Mouse (Mus musculus) cerebral cortex, adult 2 months (tissue): Measurements from ENCODE around the gene Prkn.

ENCODE experiments used
- WGBS: fragments of 180-500 bp; shearing (Covaris S2); methylation state at CpG from one replicate; pipeline ENCODE4 v1.1.7; 2018; 5-methylcytosine and 5-hydroxymethylcytosine counted together

Gene Prkn

DNA sequence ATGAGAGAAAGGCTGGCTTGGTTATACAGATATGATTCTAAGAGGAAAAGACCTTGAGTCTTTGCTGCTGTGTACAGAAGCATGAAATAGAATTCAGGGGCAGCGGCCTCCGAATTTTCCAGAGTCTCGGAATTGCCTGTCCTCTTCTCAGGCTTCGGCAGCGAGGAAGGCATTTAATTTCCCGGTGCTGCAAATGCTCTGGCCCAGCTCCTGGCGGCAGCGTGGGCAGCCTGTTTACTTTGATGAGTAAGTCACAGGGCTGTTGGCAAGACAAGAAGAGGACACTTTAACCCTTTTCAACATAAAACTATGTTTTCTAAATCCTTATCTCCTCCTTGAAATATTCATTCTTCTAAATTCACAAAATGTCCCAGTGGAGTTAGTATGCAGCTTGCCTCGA, 462.9 kb downstream of the Prkn start:
- 34% methylated on average over 9 of the region's 9 CpGs for WGBS

DNA sequence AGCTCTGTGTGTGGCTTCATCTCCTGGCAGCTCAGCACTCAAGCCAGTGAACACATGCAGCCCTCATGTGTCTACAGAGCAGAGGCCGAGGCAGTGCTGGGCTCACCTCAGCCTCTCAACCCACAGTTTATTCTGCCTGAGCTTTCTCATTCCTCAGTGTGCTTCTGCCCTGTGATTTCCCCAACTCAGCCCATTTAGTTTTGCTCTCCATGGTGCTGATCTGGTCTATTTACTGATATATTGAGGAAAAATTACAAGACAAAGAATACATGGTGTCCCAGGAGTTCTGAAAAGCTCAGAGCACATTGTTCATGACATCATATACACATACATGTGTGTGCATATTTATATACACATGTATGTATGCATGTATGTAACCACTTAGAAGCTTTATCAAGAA, 469.7 kb downstream of the Prkn start:
- 64% methylated on average over 1 of the region's 1 CpGs for WGBS

DNA sequence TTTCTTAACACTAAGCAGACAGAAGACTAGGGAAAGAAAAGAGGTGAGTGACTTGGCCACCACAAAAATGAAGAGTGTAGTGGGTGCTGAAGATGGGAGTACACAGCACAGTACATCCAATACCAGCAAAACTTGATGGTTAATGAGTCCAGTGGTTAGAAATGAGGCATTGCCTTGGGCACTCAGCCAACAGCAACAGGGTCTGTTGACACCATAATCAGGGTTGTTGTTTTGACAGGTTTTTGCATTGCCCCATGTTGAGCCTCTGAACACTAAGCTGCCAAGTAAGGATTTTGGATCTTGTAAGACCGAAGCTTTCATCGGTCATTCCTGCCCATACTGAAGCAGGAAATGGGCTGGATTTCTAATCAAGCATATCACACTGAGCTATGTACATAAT, 474.0 kb downstream of the Prkn start:
- WGBS, result 72% methylated on average over 2 of the region's 2 CpGs

DNA sequence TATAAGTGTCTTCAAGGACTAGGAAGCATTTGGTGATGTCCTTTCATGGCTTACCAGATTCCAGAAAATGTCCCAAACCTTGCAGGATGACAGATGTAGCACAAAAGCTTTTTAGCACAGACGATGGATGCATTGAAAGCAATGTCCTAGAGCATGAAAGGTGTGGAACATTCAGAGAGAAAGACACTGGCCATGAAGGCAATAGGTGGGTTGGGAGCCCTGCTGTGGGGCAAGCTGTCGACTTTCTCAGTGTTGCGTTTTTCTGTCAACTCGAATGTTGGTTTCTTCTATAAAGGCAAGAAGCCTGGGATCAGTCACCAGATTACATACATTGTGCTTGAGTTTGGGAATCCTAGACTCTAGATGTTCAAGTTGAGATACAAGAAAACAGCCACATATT, 475.5 kb downstream of the Prkn start:
- WGBS, result 96% methylated on average over 4 of the region's 4 CpGs

DNA sequence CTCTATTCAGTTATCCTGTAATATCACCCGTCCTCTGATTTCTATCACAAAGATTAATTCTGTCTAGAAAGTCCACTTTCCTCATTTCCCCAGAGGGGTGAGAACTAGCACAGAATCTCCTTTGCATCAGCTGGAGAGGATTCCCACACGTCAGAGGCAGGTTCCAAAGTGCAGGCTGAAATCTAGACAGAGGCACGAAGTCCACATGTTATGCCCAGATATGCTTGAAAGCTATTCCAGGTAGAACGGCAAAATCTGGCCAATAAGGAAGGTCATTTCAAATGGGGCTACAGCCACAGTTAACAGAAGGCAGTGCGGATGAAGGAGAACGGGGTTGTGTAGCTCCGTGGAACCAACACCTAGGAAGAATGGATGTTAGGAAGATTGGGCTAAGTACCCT, 478.8 kb downstream of the Prkn start:
- 95% methylated on average over 7 of the region's 7 CpGs for WGBS

DNA sequence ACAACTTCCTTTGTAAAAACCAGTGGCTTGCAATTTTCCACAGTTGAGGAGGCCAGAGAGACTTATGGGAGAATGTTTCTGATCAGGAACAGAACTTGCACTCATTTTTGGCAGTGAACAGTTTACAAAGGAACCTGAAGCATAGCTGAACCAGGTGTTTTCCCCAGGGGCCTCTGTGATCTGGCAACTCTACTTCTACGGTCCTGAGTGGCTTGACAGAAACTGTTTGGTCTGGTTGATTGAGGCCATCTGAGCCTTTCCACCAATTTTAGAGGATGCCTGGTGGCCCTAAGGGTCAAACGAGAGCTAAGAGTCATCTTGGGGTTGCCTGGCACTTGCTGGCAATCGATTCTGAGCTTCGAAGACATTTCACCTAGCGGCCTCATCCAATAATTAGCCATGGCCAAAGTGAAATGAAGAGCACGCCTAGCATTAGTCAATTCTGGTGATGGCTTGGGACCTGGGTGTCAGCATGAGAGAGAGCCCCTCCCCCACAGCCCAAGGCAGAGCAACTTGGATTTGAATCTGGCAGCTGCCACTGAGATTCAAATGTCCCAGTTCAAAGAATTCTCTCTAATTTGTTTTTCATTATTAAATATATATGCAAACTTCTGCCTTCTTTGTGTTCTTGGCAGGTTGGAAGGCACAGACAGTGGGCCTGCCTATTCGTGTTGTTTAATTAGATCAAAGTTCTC, 479.6 kb downstream of the Prkn start:
- WGBS, result 81% methylated on average over 7 of the region's 7 CpGs

DNA sequence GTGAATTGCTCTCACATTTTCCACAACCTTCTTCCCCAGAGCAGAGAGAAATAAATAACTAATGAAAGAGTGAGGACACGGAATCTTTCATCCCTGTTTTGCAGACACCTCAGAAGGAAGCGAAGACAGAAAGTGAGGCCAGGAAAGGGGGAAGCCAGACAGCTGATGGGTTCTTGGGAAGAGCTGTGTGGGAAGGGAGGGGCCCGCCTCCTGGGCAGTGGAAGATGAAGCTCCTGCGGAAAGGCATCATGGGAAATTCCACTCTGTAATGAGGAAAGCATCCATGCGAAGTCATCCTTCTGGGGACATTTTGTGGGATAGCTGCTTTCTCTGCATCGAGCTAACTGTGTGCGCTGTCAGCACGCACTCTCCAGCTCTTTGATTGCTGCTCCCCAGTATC, 491.9 kb downstream of the Prkn start:
- 67% methylated on average over 8 of the region's 8 CpGs for WGBS

DNA sequence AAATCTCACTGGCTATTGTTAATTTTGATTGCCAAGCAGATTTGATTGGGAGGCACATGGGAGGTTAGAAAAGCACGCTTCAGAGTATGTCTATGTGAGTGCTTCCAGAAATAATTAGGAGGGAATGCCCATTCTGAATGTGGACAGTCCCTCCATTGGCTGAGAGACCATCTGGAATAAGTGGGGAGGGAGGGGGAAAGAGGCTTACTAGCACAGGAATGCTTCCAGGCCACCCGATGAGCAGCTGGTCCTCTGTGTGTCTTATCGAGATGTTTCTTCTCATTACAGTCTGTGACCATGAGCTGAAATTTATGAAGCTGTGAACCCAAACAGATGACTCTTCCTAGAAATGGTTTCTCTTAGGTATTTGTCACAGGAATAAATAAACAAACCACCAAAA, 493.6 kb downstream of the Prkn start:
- 70% methylated on average over 3 of the region's 3 CpGs for WGBS

- WGBS, result 26% methylated on average over 1 of the region's 1 CpGs
Observed at GRCm38 (mm10) chr17:11336156-11336555, 496.0 kb downstream of the Prkn start.

DNA sequence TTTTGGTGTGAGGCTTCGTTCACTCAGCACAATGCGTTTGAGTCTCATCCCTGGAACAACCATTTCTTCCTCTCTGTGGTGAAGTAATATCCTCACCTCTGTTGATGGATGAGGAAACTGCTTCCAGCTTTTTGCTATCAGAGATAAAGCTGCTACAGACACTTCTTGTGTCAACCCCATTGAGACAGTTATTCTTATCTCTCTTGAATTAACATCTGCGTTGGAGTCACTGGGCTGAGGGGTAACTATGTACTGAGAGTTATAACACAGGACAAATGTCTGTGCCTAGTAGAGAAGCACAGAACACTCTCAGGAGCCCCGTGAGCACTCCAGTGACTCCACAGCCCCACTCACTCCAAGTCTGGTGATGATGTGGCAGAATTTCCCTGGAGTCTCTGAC, 500.2 kb downstream of the Prkn start:
- 72% methylated on average over 4 of the region's 4 CpGs for WGBS

- WGBS, result 91% methylated on average over 1 of the region's 1 CpGs
Observed at GRCm38 (mm10) chr17:11346310-11346709, 506.1 kb downstream of the Prkn start.

- 32% methylated on average over 1 of the region's 1 CpGs for WGBS
Observed at GRCm38 (mm10) chr17:11352778-11353552, 512.8 kb downstream of the Prkn start.

GRCm38 (mm10) chr17:11353553-11353945, 513.4 kb downstream of the Prkn start:
- 96% methylated on average over 4 of the region's 4 CpGs for WGBS

DNA sequence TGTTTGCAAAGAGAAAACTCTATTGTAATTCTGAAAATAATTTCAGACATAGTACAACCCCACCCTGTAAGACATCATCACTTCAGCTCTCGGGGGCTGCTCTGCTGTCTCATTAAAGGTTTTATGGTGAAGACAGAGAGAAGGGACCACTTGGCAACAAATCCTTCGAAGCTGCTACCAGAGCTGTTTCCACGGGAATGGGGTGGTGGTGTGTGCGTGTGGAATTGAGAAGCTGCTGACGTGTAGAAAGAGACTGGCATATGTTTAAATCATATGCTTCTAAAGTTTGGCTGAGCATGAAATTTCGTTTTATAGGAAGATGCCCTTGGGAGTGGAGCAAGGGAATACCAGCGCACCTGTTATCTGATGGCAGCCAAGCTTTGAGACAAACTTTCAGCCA, 514.2 kb downstream of the Prkn start:
- 51% methylated on average over 7 of the region's 7 CpGs for WGBS

DNA sequence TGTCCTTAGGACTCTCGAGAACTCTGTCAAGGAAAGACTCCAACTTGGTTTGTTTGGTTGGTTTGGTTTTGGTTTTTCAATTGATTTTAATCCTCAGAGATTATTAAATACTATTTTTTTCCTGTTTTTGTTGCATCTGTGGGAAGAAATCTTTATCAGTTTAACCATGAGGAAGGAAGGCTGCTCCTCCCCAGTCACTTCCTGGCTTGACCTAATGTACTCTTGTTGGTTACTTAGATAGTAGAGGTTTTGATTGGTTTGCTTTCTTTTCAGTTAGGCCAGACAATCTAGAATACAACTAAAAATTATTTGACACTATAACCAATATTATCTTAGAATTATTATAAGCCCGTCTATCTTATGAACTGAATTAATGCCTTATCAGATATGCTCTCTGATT, 535.3 kb downstream of the Prkn start:
- 94% methylated on average over 2 of the region's 2 CpGs for WGBS

DNA sequence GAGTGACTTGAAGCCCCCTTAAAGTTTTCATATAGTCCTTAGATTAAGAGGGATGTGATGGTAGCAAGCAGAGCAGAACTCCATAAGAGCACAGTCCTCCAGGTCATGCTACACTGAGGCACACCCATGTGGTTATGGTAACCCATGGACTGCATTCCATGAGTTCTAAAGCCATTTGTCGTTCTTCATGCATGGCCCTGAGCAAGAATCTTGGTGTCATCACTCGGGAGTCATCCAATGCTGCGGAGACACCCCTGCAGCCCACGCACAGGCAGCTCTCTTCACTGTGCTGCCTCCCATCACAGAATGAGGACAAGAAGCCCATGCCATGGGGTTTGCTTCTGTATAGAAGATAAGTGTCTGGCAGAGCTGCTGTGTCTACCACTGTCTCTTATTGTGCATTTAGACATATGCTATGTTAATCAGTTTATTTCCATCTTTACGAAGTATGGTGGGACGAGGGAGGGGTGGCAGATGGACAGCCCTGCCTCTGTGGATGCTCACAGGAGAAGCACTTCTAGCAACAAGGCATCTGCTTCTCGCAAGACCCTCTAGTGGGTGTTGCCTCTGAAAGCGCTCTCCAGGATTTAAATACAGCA, 543.3 kb downstream of the Prkn start:
- 45% methylated on average over 8 of the region's 8 CpGs for WGBS

DNA sequence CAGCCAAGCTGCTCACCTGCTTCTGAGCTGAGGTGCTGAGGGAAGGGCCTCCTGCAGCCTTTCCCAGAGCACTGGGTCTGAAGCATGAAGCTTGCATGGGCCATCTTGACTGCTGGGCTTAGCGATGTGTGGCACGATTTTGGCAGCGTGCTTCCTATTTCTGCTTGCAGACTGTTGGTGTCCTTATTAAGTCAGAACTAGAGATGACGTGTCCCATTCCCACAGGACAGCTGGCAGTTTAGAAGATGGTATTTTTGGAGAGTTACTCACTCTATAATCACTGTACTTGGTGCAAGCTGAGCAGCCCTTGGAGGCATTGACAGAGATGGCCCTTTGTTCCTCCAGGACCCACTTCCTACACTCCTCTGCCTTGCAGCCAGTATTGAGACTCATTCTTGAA, 545.1 kb downstream of the Prkn start:
- WGBS, result 55% methylated on average over 4 of the region's 4 CpGs

DNA sequence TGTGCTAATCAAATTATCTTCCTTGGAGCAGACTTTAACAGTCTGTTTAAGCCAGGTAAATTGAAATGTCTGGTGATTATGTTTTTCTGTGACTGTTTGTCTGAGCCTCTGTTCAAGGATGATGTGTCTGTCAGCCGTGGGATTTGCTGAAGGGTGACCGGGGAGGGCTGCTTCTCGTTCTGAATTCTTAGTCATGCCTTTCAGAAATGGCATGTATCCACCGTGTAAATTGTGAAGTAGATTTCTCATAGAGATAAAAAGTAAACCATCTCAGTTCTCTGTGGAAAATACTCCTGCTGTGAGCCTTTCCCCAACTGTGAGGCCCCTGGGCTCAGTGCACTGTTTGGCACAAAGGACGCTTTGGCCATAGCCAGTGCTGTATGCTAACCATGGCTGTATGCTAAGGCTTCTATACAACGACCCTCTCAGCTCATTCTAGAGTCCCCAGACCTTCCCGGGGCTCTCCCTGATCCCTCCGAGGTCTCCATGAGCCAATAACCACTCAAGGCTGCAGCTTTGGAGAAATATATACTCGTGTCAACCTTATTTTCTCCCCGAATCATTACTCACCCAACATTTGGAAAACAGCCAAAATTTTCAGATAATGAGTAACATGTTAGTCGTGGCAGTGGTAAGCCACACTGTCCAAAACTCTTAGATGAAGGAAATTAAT, 552.6 kb downstream of the Prkn start:
- WGBS, result 59% methylated on average over 11 of the region's 11 CpGs

GRCm38 (mm10) chr17:11394607-11395006, 554.4 kb downstream of the Prkn start:
- 89% methylated on average over 6 of the region's 6 CpGs for WGBS

DNA sequence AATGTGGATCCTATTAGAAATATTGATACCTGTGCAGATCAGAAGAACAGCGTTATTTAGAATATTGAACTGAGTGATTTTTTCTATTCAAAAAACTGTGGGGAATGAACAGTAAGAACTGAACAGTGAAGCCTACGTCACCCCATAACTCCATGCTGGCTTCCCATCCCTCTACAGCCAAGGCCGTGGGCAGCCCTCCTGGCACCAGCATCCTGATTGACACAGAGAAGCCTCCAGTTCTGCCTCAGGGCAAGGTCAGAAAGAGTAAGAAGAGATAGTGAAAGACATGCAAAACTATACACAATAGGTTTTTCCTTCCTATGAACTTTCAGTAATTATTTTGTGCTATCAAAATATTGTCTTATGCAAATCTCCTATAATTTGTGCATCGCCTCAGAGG, 557.5 kb downstream of the Prkn start:
- 87% methylated on average over 4 of the region's 4 CpGs for WGBS

- 62% methylated on average over 2 of the region's 2 CpGs for WGBS
Observed at GRCm38 (mm10) chr17:11402225-11402875, 562.2 kb downstream of the Prkn start.

DNA sequence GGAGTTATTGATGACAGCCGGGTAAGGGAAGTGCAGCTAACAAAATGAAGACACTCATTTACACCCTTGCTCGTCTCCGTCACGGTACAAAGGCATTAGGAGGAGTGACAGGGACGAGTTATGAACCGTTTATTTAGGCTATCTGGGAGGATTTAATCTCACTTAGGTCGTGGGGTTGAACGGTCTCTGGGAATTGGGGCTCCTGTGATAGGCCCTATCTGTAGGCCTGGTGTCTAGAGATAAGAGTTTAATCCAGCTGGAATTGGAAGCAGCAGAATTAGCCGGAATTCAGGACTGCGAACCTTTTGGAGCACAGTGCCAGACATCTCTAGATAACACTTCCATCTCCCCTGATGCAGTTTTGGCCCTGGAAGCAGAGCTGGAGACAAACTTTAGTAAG, 571.2 kb downstream of the Prkn start:
- WGBS, result 89% methylated on average over 10 of the region's 10 CpGs
